Mouse (Mus musculus) midbrain, embryonic 12.5 days (tissue): ENCODE measurements around the gene Zmynd15. TPM values are rescaled to one million over a fixed set of nuclear protein-coding genes. Genes with fewer than 3 reads are reported as not detected.

ENCODE experiments used
- ATAC-seq: fragments of 200-750 bp; cut with Nextera tagmentation; 2 replicates; pipeline ENCODE4 v1.8.0; 2017; ENCODE audit warnings: low read depth, moderate TSS enrichment, moderate library complexity; ENCODE audit not compliant: low FRiP score
- H3K27ac ChIP-seq: fragments of 300-500 bp; sonication (generic); replicated peaks from 2 replicates; pipeline ENCODE4 v1.5.1; 2016; ENCODE audit warnings: mild to moderate bottlenecking
- H3K27me3 ChIP-seq: fragments of 300-500 bp; sonication (generic); 2 replicates; pipeline ENCODE4 v1.6.1; 2016; ENCODE audit warnings: mild to moderate bottlenecking
- H3K36me3 ChIP-seq: fragments of 300-500 bp; sonication (generic); 2 replicates; pipeline ENCODE4 v1.6.1; 2016
- H3K4me1 ChIP-seq: fragments of 300-500 bp; sonication (generic); 2 replicates; pipeline ENCODE4 v1.6.1; 2016
- H3K4me2 ChIP-seq: fragments of 300-500 bp; sonication (generic); replicated peaks from 2 replicates; pipeline ENCODE4 v1.6.1; 2016; ENCODE audit warnings: mild to moderate bottlenecking, moderate library complexity
- H3K4me3 ChIP-seq: fragments of 300-500 bp; sonication (generic); 2 replicates; pipeline ENCODE4 v1.5.1; 2016; ENCODE audit warnings: mild to moderate bottlenecking
- H3K9ac ChIP-seq: fragments of 300-500 bp; sonication (generic); replicated peaks from 2 replicates; pipeline ENCODE4 v1.6.1; 2016; ENCODE audit warnings: mild to moderate bottlenecking, moderate library complexity
- H3K9me3 ChIP-seq: fragments of 300-500 bp; sonication (generic); 2 replicates; pipeline ENCODE4 v1.6.1; 2016; ENCODE audit warnings: mild to moderate bottlenecking
- WGBS: fragments of 180-500 bp; shearing (Covaris S2); methylation state at CpG from one replicate; pipeline ENCODE4 v1.1.7; 2016; 5-methylcytosine and 5-hydroxymethylcytosine counted together
- microRNA-seq: library from miRNA; unstranded; fragments of <30 nt; microRNA quantifications from one replicate; pipeline ENCODE4, GENCODE M21; 2017
- polyA plus RNA-seq: library from polyadenylated mRNA; unstranded; fragments of >200 nt; fragmentation: Nextera tagmentation; extraction: Ambion mirVana; gene quantifications from 2 replicates; pipeline ENCODE4 v1.2.1, GENCODE M21; 2016

Zmynd15 gene
- polyA plus RNA-seq, 1 experiment from 2014 or later: 0.33 TPM

- Histone ChIP-seq H3K27ac (no peak overlapping the region), H3K4me1 (peaks cover 6% of the 10 kb centered on the region), H3K4me2 (no peak overlapping the region), H3K9me3 (no peaks in the 10 kb centered on the region), H3K4me3 (no peak overlapping the region), H3K36me3 (no peaks in the 10 kb centered on the region), H3K27me3 (peaks cover 20% of the 10 kb centered on the region), H3K9ac (no peak overlapping the region)
- no peak for ATAC-seq
- 91% methylated on average over 7 of the region's 7 CpGs for WGBS
Measured at GRCm38 (mm10) chr11:70511825-70512224, 52.6 kb downstream of the Zmynd15 start.

- no peak for ATAC-seq
- 75% methylated on average over 7 of the region's 7 CpGs for WGBS
- no peak overlapping the region for H3K4me3 ChIP-seq
Measured at GRCm38 (mm10) chr11:70512709-70513342, 53.6 kb downstream of the Zmynd15 start.

GRCm38 (mm10) chr11:70513520-70513919, 54.3 kb downstream of the Zmynd15 start:
- H3K27me3 ChIP-seq: peaks cover 20% of the 10 kb centered on the region
- H3K4me2 ChIP-seq: no peak overlapping the region
- H3K9me3 ChIP-seq: no peaks in the 10 kb centered on the region
- WGBS: 60% methylated on average over 11 of the region's 11 CpGs
- peaks cover 6% of the 10 kb centered on the region for H3K4me1 ChIP-seq
- no peaks in the 10 kb centered on the region for H3K36me3 ChIP-seq
- ATAC-seq: no peak
- H3K27ac ChIP-seq: no peak overlapping the region
- H3K9ac ChIP-seq: no peak overlapping the region
- no peak overlapping the region for H3K4me3 ChIP-seq

More at GRCm38 (mm10) chr11:70512709-70513342, 53.6 kb downstream of the Zmynd15 start:
- Histone ChIP-seq H3K4me2 (no peak overlapping the region), H3K27ac (no peak overlapping the region), H3K27me3 (peaks cover 20% of the 10 kb centered on the region), H3K9me3 (no peaks in the 10 kb centered on the region), H3K36me3 (no peaks in the 10 kb centered on the region), H3K4me1 (peaks cover 6% of the 10 kb centered on the region), H3K9ac (no peak overlapping the region)

- H3K27ac ChIP-seq: no peak within 1 kb of the TSS
- H3K4me3 ChIP-seq: no peak within 1 kb of the TSS
- peaks cover 6% of the 10 kb centered on the region for H3K4me1 ChIP-seq
- no peaks in the 10 kb centered on the region for H3K9me3 ChIP-seq
- H3K36me3 ChIP-seq: no peaks in the 10 kb centered on the region
- 92% methylated on average over 7 of the region's 7 CpGs for WGBS
- ATAC-seq: no peak
- no peak within 1 kb of the TSS for H3K4me2 ChIP-seq
- H3K9ac ChIP-seq: no peak within 1 kb of the TSS
- H3K27me3 ChIP-seq: peaks cover 20% of the 10 kb centered on the region
Measured at GRCm38 (mm10) chr11:70514288-70514687, 55.1 kb downstream of the Zmynd15 start, which contains the start of gene Vmo1. Vmo1 (minus strand) TSS chr11:70514616.

Small RNA genes lying within 50 kb of the gene (microRNA-seq; reads per million reads assigned to microRNA genes)
- gene Mir7115: not detected

Other genes with a start within 250 kb of the Zmynd15 start
- 1.9 and 2.8 TPM in 2 replicates for gene Slc16a11, start 246.7 kb upstream of the Zmynd15 start, polyA plus RNA-seq
- gene Slc16a13, start 238.4 kb upstream of the Zmynd15 start, polyA plus RNA-seq: 19.0 and 19.5 TPM in 2 replicates
- gene Bcl6b, start 229.6 kb upstream of the Zmynd15 start, polyA plus RNA-seq: 5.2 and 5.4 TPM in 2 replicates
- gene 0610010K14Rik, start 221.5 kb upstream of the Zmynd15 start, polyA plus RNA-seq: 210 and 213 TPM in 2 replicates
- 10.5 and 12.4 TPM in 2 replicates for gene Gm21988, start 219.6 kb upstream of the Zmynd15 start, polyA plus RNA-seq
- 172 and 188 TPM in 2 replicates for gene Rnasek, start 219.6 kb upstream of the Zmynd15 start, polyA plus RNA-seq
- gene Alox12, start 204.1 kb upstream of the Zmynd15 start, polyA plus RNA-seq: 1.7 and 1.8 TPM in 2 replicates
- not detected in 2 replicates for gene Alox12e, start 136.8 kb upstream of the Zmynd15 start, polyA plus RNA-seq
- 0.14 and 0.21 TPM in 2 replicates for gene Alox15, start 107.4 kb upstream of the Zmynd15 start, polyA plus RNA-seq
- gene Pelp1, start 49.4 kb upstream of the Zmynd15 start, polyA plus RNA-seq: 40.0 and 40.3 TPM in 2 replicates
- gene Arrb2, start 26.8 kb upstream of the Zmynd15 start, polyA plus RNA-seq: 37.0 and 41.1 TPM in 2 replicates
- 37.6 and 39.2 TPM in 2 replicates for gene Med11, start 7.5 kb upstream of the Zmynd15 start, polyA plus RNA-seq
- gene Cxcl16, start 551 bp downstream of the Zmynd15 start, polyA plus RNA-seq: 1.6 and 1.7 TPM in 2 replicates
- gene Tm4sf5, start 45.8 kb downstream of the Zmynd15 start, polyA plus RNA-seq: 0.46 TPM in 1 of 2 replicates, not detected in the other
- not detected in 2 replicates for gene Vmo1, start 55.2 kb downstream of the Zmynd15 start, polyA plus RNA-seq
- gene Gltpd2, start 59.8 kb downstream of the Zmynd15 start, polyA plus RNA-seq: 0.26 TPM in 1 of 2 replicates, not detected in the other
- 774 and 783 TPM in 2 replicates for gene Psmb6, start 65.9 kb downstream of the Zmynd15 start, polyA plus RNA-seq
- not detected in 2 replicates for gene Gm40193, start 73.5 kb downstream of the Zmynd15 start, polyA plus RNA-seq
- 4.0 and 5.7 TPM in 2 replicates for gene Pld2, start 80.6 kb downstream of the Zmynd15 start, polyA plus RNA-seq
- gene Mink1, start 103.4 kb downstream of the Zmynd15 start, polyA plus RNA-seq: 14.7 and 16.8 TPM in 2 replicates
- gene 4930544D05Rik, start 156.4 kb downstream of the Zmynd15 start, polyA plus RNA-seq: not detected in 2 replicates
- 0.32 TPM in 1 of 2 replicates, not detected in the other for gene Chrne, start 159.8 kb downstream of the Zmynd15 start, polyA plus RNA-seq
- gene Gp1ba, start 179.7 kb downstream of the Zmynd15 start, polyA plus RNA-seq: 0.35 and 0.37 TPM in 2 replicates
- gene Rnf167, start 187.8 kb downstream of the Zmynd15 start, polyA plus RNA-seq: 96.6 and 101 TPM in 2 replicates
- gene Slc25a11, start 188.0 kb downstream of the Zmynd15 start, polyA plus RNA-seq: 138 and 149 TPM in 2 replicates
- 1,047 and 1,099 TPM in 2 replicates for gene Pfn1, start 195.2 kb downstream of the Zmynd15 start, polyA plus RNA-seq
- 12.0 and 12.7 TPM in 2 replicates for gene Eno3, start 197.8 kb downstream of the Zmynd15 start, polyA plus RNA-seq
- 156 and 160 TPM in 2 replicates for gene Spag7, start 210.0 kb downstream of the Zmynd15 start, polyA plus RNA-seq
- gene Camta2, start 228.7 kb downstream of the Zmynd15 start, polyA plus RNA-seq: 13.0 and 14.9 TPM in 2 replicates
- gene Inca1, start 240.7 kb downstream of the Zmynd15 start, polyA plus RNA-seq: 0.86 and 1.3 TPM in 2 replicates
- 2.0 and 2.2 TPM in 2 replicates for gene Kif1c, start 241.1 kb downstream of the Zmynd15 start, polyA plus RNA-seq